Mouse (Mus musculus) brain, embryonic 14.5 days (tissue): ENCODE data around the gene Slc39a12.

Experiments used
- CTCF ChIP-seq: fragments of 200-500 bp; IDR thresholded peaks from 2 replicates; pipeline ENCODE4 v1.5.1; 2012; ENCODE audit warnings: inconsistent platforms, mild to moderate bottlenecking, moderate library complexity, borderline replicate concordance; ENCODE audit not compliant: insufficient read depth, insufficient read length; ENCODE audit errors: extremely low read depth
- POLR2A ChIP-seq: fragments of 200-500 bp; IDR thresholded peaks from 2 replicates; pipeline ENCODE4 v1.6.1; 2012; ENCODE audit warnings: mild to moderate bottlenecking, inconsistent platforms, borderline replicate concordance; ENCODE audit not compliant: poor library complexity, insufficient read depth, insufficient read length, severe bottlenecking; ENCODE audit errors: extremely low read depth

- no peak for TF ChIP-seq POLR2A
- no peak for TF ChIP-seq CTCF
Observed at GRCm38 (mm10) chr2:14502482-14502881, 114.4 kb downstream of the Slc39a12 start.
